In the genomic region with DNA sequence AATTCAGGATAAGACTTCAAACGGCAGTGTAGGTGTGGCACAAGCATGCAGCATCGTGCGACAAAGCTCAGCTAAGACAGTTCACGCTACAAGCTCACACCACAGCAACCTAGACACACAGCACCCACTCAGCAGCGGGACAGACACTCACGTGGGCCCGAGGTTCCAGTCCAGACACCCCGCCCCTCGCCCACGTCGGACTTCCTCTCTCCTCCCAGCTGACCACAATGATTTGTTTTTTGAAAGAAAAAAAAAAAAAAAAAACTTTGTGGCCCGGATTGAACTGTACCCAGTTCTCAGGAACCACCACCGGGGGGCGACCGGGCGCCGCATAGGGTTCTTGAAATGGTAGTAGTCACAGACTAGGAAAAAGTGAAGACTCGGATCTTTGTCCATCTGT, we compare ENCODE assay signal across 8 mouse cellular contexts. TPM values are rescaled to one million over a fixed set of nuclear protein-coding genes. Genes with fewer than 3 reads are reported as not detected.
DNase-seq lines count a peak whose midpoint lies in the region; ATAC-seq lines count a peak whose summit lies in the region.

No protein-coding gene starts in this region.

- peak; percentile 88 for DNase-seq in MN1 (ENCODE audit: low spot score)
- DNase-seq in cerebellum, adult 9-11 months: peak; percentile 87
- DNase-seq in frontal cortex, adult 2 months (ENCODE audit: extremely low spot score in 1 of 2, low spot score in 1 of 2): peak; percentile 74 to 92
- peak; percentile 85 to 92 for DNase-seq in layer of hippocampus, postnatal 14 days (ENCODE audit: low spot score in 2 of 2)
- peak; percentile 94 for DNase-seq in lung, postnatal 14 days
- peak; percentile 52 for DNase-seq in retina, adult 2 months (ENCODE audit: low read depth, low spot score)
- DNase-seq in thymus, postnatal 36 days: peak; percentile 86 to 88

- no peaks in the 10 kb centered on the region for H3K27me3 ChIP-seq in hindbrain, embryonic 12.5 days

- peak overlapping the region; percentile 96 for H3K4me3 ChIP-seq in hindbrain, embryonic 12.5 days

- H3K36me3 ChIP-seq in hindbrain, embryonic 12.5 days: peaks cover 8% of the 10 kb centered on the region; the same call in 1 of the 2 replicates

- under 1% methylated on average over 18 of the region's 18 CpGs for WGBS in hindbrain, embryonic 12.5 days

- ATAC-seq in hindbrain, embryonic 12.5 days (ENCODE audit: low FRiP score): peak; percentile 41

- peak overlapping the region; percentile 95 for H3K4me2 ChIP-seq in hindbrain, embryonic 12.5 days (replicated peaks)

- peak overlapping the region; percentile 99 for H3K27ac ChIP-seq in hindbrain, embryonic 12.5 days

- H3K4me1 ChIP-seq in hindbrain, embryonic 12.5 days: peaks cover 19% of the 10 kb centered on the region

- H3K9me3 ChIP-seq in hindbrain, embryonic 12.5 days (replicated peaks): no peaks in the 10 kb centered on the region

- H3K9ac ChIP-seq in hindbrain, embryonic 12.5 days: peak overlapping the region; percentile 58

RNA-seq across cellular contexts. Expression of gene Hnrnpul1, which starts 1.5 kb away (rescaled TPM):
- 47.2 and 47.7 TPM in 2 replicates for polyA plus RNA-seq in frontal cortex, adult 2 months (2012; rRNA removed)
- 68.6 and 76.6 TPM in 2 replicates for polyA plus RNA-seq in hindbrain, embryonic 12.5 days (2016; fragmentation: Nextera tagmentation; extraction: Ambion mirVana)
- total RNA-seq in layer of hippocampus, postnatal 14 days (2021): 100 to 1,000 TPM; 114 to 119 TPM

RNA-seq across cellular contexts. Expression of gene Axl, which starts 32.5 kb away (rescaled TPM):
- 32.3 and 34.9 TPM in 2 replicates for polyA plus RNA-seq in frontal cortex, adult 2 months (2012; rRNA removed)
- polyA plus RNA-seq in hindbrain, embryonic 12.5 days (2016; fragmentation: Nextera tagmentation; extraction: Ambion mirVana): 36.6 and 40.8 TPM in 2 replicates
- total RNA-seq in layer of hippocampus, postnatal 14 days (2021): 10 to 100 TPM; 46.7 to 47.9 TPM

RNA-seq across cellular contexts. Expression of gene Ccdc97, which starts 37.1 kb away (rescaled TPM):
- polyA plus RNA-seq in frontal cortex, adult 2 months (2012; rRNA removed): 60.3 and 64.0 TPM in 2 replicates
- 32.8 and 36.0 TPM in 2 replicates for polyA plus RNA-seq in hindbrain, embryonic 12.5 days (2016; fragmentation: Nextera tagmentation; extraction: Ambion mirVana)
- 10 to 100 TPM; 50.1 to 50.5 TPM for total RNA-seq in layer of hippocampus, postnatal 14 days (2021)

Comparison
In these comparisons a context has a peak if more than half of its experiments do, and no peak if none do; other contexts are left out.
1. Peak in every context shown above with its lines: DNase-seq, ATAC-seq, H3K4me3 ChIP-seq and H3K27ac ChIP-seq.